Mouse (Mus musculus) hindbrain, embryonic 15.5 days (tissue): ENCODE measurements around the gene Lmf2. TPM values are rescaled to one million over a fixed set of nuclear protein-coding genes. Genes with fewer than 3 reads are reported as not detected.

Experiments
- ATAC-seq: fragments of 200-750 bp; cut with Nextera tagmentation; 2 replicates; pipeline ENCODE4 v1.8.0; 2017; ENCODE audit warnings: low read depth, moderate number of reproducible peaks, moderate TSS enrichment; ENCODE audit not compliant: low FRiP score
- H3K27ac ChIP-seq: fragments of 300-500 bp; sonication (generic); replicated peaks from 2 replicates; pipeline ENCODE4 v1.5.1; 2015; ENCODE audit warnings: mild to moderate bottlenecking, inconsistent platforms
- H3K27me3 ChIP-seq: fragments of 300-500 bp; sonication (generic); 2 replicates; pipeline ENCODE4 v1.6.1; 2015; ENCODE audit warnings: control low read depth, inconsistent platforms
- H3K36me3 ChIP-seq: fragments of 300-500 bp; sonication (generic); 2 replicates; pipeline ENCODE4 v1.6.1; 2015; ENCODE audit warnings: control low read depth, inconsistent platforms
- H3K4me1 ChIP-seq: fragments of 300-500 bp; sonication (generic); replicated peaks from 2 replicates; pipeline ENCODE4 v1.6.1; 2015; ENCODE audit warnings: control low read depth, inconsistent platforms
- H3K4me2 ChIP-seq: fragments of 300-500 bp; sonication (generic); 2 replicates; pipeline ENCODE4 v1.6.1; 2015; ENCODE audit warnings: moderate library complexity, mild to moderate bottlenecking, inconsistent platforms
- H3K4me3 ChIP-seq: fragments of 300-500 bp; sonication (generic); 2 replicates; pipeline ENCODE4 v1.5.1; 2015; ENCODE audit warnings: mild to moderate bottlenecking, inconsistent platforms
- H3K9ac ChIP-seq: fragments of 300-500 bp; sonication (generic); 2 replicates; pipeline ENCODE4 v1.6.1; 2015; ENCODE audit warnings: inconsistent platforms
- H3K9me3 ChIP-seq: fragments of 300-500 bp; sonication (generic); 2 replicates; pipeline ENCODE4 v1.6.1; 2016; ENCODE audit warnings: control low read depth, inconsistent platforms
- WGBS: fragments of 180-500 bp; shearing (Covaris S2); methylation state at CpG from one replicate; pipeline ENCODE4 v1.1.7; 2015; 5-methylcytosine and 5-hydroxymethylcytosine counted together
- polyA plus RNA-seq: library from polyadenylated mRNA; unstranded; fragments of >200 nt; fragmentation: Nextera tagmentation; extraction: Ambion mirVana; gene quantifications from 2 replicates; pipeline ENCODE4 v1.2.1, GENCODE M21; 2015

Gene Lmf2
- polyA plus RNA-seq: 33.2 and 38.6 TPM in 2 replicates

DNA sequence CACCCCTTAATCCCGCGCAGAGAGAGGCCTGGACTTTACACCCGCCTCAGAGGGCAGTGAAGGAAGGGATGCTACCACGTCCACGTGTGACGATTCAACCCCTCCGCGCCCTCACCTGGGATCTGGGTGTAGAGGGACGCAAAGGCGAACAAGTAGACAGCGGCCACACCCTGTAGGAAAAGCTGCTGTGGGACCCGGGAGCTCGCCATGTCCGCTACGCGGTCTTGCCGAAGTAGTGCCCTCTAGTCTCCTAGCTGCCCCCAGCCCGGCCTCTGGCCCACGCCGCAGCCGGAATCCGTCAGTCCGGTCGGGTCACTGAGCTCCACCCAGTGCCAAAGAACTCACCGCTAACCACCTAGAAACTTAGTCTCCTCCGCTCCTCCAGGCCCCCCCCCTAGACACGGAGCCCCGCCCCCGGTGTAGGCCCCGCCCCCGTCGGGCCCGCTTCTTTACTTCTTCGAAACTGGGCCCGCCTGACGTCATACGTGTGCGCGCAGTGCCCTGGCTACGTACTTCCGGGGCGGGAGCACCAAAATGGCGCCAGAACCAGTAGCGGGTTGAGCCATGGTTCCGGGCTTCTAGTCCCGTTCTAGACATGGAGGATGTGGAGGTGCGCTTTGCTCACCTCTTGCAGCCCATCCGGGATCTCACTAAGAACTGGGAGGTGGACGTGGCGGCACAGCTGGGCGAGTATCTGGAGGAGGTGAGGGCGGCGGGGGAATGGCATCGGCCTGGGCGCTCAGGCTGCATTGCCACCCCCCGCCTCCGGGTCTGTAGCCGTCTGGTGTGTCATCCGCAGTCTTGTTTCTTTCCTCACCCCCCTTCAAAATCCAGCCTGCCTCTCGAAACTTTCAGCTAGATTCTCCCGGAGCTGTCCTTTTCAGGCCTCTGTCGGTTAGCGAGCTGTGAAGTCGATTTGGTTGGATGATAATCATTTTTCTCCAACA lies at the start of gene Lmf2, which contains the start of gene Ncaph2:
Gene Lmf2 (minus strand): TSS at position 419 of the 947 bp plus-strand sequence.
Gene Ncaph2 (plus strand): TSS at position 479 of the 947 bp plus-strand sequence.
- Histone ChIP-seq H3K27me3 (no peaks in the 10 kb centered on the region), H3K4me1 (peaks cover 34% of the 10 kb centered on the region), H3K27ac (peak within 1 kb of the TSS; percentile 82), H3K9me3 (no peaks in the 10 kb centered on the region), H3K9ac (peak within 1 kb of the TSS; percentile 76), H3K4me2 (peak within 1 kb of the TSS; percentile 91), H3K4me3 (peak within 1 kb of the TSS; percentile 72), H3K36me3 (peaks cover 26% of the 10 kb centered on the region)
- ATAC-seq: peak; percentile 94
- under 1% methylated on average over 64 of the region's 64 CpGs for WGBS

DNA sequence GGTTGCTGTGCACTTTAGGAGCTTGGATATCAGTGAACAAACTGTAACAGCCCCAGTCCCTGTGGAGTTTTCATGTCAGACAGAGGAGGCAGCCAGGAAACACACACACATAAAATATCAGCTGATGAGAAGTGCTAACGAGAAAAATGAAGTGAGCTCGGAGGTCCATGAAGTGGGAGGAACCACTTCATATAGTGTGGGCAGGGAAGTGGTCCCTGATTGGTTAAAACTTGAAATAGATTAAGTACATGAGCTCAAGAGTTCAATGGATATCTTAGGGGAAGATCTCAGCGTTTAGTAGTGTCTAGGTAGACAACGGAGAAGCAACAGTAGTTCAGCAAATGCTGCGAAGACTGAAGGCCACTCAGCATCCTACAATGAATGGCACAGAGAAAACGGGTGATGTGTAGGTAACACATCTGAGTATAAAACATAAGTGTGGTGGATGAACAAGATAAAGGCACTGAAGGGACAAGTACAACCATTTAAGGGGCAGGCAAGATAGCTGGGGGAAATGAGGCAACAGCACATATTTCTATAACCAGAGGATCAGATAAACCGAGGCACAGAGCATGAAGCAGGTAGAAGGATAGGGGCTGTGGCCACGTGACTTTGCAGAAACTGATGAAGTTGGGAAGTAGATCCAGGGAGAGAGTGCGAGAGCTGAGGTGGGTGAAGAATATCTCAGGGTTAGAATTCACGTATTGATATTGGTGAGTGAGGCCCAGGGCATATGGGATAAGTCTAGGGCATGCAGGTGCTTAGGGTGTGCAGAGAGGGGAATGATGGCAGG lies 49.6 kb upstream of the Lmf2 start:
- WGBS: 87% methylated on average over 10 of the region's 10 CpGs

DNA sequence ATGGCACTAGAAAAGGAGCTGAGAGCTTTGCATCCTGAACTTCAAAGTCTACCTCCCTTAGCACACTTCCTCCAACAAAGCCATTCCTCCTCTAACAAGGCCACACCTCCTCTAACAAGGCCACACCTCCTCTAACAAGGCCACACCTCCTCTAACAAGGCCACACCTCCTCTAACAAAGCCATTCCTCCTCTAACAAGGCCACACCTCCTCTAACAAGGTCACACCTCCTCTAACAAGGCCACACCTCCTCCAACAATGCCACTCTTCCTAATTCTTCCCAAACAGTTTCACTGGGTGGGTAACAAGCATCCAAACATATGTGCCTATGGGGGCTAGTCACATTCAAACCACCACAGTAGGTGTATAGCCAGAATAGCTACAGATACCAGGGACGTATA lies 47.0 kb upstream of the Lmf2 start:
- no peak for ATAC-seq
- 85% methylated on average over 1 of the region's 1 CpGs for WGBS
- H3K9ac ChIP-seq: no peak overlapping the region
- no peak overlapping the region for H3K4me2 ChIP-seq
- H3K4me3 ChIP-seq: no peak overlapping the region
- no peak overlapping the region for H3K27ac ChIP-seq
- no peaks in the 10 kb centered on the region for H3K9me3 ChIP-seq
- H3K27me3 ChIP-seq: no peaks in the 10 kb centered on the region
- no peaks in the 10 kb centered on the region for H3K4me1 ChIP-seq
- H3K36me3 ChIP-seq: no peaks in the 10 kb centered on the region

More for the DNA sequence above, 49.6 kb upstream of the Lmf2 start:
- H3K27me3 ChIP-seq: no peaks in the 10 kb centered on the region
- ATAC-seq: no peak
- no peak overlapping the region for H3K27ac ChIP-seq
- no peak overlapping the region for H3K4me3 ChIP-seq
- no peaks in the 10 kb centered on the region for H3K9me3 ChIP-seq
- H3K36me3 ChIP-seq: no peaks in the 10 kb centered on the region
- H3K4me2 ChIP-seq: no peak overlapping the region
- H3K9ac ChIP-seq: no peak overlapping the region
- no peaks in the 10 kb centered on the region for H3K4me1 ChIP-seq

DNA sequence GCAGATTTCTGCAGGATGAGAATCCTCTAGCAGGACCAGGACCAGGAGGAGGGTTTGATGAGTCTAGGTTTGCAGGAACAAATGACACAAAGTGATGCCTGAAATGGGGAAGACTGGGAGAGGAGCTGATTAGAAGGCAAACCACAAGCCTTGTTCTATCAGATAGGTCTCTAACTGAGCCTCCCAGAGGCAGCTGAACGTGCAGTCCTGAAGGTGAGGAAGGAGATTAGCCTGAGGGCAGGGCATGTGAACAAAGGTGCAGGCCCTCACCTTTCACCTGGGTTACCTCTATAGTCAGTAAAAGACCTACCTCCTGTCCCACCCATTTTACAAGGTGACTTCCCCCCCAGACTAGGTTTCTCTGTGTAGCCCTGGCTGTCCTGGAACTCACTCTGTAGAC lies 44.3 kb upstream of the Lmf2 start:
- WGBS: 68% methylated on average over 1 of the region's 1 CpGs
- no peaks in the 10 kb centered on the region for H3K9me3 ChIP-seq

DNA sequence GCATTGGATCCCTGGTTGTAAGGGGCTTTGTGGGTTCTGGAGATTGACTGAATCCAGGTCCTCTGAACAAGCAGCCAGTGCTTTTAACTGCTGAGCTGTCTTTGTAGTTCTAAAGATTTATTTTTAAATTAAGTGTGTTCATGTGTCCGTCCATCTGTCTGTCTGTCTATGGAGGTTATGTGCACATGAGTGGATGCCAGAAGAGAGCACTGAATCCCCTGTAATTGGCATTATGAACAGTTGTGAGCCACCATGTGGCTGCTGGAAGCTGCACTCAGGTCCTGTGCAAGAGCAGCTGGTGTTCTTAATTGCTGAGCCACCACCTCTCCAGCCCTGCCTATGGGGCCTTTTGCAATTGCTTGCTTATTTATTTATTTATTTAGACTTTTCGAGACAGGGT lies 42.7 kb upstream of the Lmf2 start:
- H3K9me3 ChIP-seq: no peaks in the 10 kb centered on the region
- no peak overlapping the region for H3K4me3 ChIP-seq
- no peak overlapping the region for H3K4me2 ChIP-seq
- ATAC-seq: no peak
- no peaks in the 10 kb centered on the region for H3K4me1 ChIP-seq
- no peak overlapping the region for H3K27ac ChIP-seq
- H3K9ac ChIP-seq: no peak overlapping the region
- no peaks in the 10 kb centered on the region for H3K27me3 ChIP-seq
- no peaks in the 10 kb centered on the region for H3K36me3 ChIP-seq
- 83% methylated on average over 2 of the region's 2 CpGs for WGBS

More for the DNA sequence above, 44.3 kb upstream of the Lmf2 start:
- H3K27me3 ChIP-seq: no peaks in the 10 kb centered on the region
- no peak overlapping the region for H3K4me2 ChIP-seq
- ATAC-seq: no peak
- no peak overlapping the region for H3K9ac ChIP-seq
- no peak overlapping the region for H3K4me3 ChIP-seq
- H3K27ac ChIP-seq: no peak overlapping the region
- H3K4me1 ChIP-seq: no peaks in the 10 kb centered on the region
- H3K36me3 ChIP-seq: no peaks in the 10 kb centered on the region

DNA sequence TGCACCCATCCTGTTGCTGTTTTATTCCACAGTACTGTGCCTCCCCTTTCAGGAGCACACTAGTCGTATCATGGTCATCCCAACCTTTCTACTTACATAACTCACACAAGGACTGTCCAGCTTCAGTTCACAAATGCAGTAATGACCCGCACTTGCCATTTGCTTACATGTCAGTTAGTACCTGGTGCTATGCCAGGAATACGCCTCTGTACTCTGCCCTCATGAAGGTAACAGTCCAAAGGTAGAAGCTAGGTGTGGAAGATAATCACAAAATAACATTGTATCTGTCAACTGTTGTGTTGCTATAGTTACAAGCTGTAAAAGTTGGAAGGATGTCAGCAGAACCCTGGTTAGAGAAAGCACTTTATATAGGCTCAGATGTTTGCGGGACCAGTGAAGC lies 41.4 kb upstream of the Lmf2 start:
- WGBS: 89% methylated on average over 4 of the region's 4 CpGs
- ATAC-seq: no peak
- H3K4me1 ChIP-seq: no peaks in the 10 kb centered on the region

DNA sequence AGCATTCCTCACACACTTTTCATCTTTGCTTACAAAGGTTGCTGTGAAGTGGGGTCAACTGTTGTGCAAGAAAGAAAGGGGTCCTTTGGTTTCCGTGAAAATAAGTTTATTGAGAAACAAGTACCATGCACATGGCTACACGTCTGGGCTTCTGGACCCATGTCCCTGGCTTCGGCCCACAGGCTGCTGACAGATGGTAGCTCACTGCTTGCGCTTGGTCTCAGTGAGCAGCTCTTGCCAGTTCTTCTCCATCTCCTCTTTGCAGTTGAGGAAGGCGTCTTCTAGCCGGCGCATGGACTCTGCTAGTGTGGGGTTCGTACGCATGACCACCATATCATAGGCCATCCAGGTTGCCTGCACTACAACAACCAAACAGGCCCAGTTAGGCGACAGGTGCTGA lies 34.6 kb upstream of the Lmf2 start:
- no peak overlapping the region for H3K4me2 ChIP-seq
- WGBS: 90% methylated on average over 10 of the region's 10 CpGs
- H3K4me3 ChIP-seq: no peak overlapping the region
- H3K36me3 ChIP-seq: no peaks in the 10 kb centered on the region
- H3K9me3 ChIP-seq: no peaks in the 10 kb centered on the region
- no peak overlapping the region for H3K9ac ChIP-seq
- H3K27ac ChIP-seq: no peak overlapping the region
- no peaks in the 10 kb centered on the region for H3K27me3 ChIP-seq
- ATAC-seq: no peak
- H3K4me1 ChIP-seq: no peaks in the 10 kb centered on the region

More for the DNA sequence above, 41.4 kb upstream of the Lmf2 start:
- no peak overlapping the region for H3K4me3 ChIP-seq
- H3K27ac ChIP-seq: no peak overlapping the region
- H3K4me2 ChIP-seq: no peak overlapping the region
- no peak overlapping the region for H3K9ac ChIP-seq
- H3K9me3 ChIP-seq: no peaks in the 10 kb centered on the region
- no peaks in the 10 kb centered on the region for H3K27me3 ChIP-seq
- H3K36me3 ChIP-seq: no peaks in the 10 kb centered on the region

DNA sequence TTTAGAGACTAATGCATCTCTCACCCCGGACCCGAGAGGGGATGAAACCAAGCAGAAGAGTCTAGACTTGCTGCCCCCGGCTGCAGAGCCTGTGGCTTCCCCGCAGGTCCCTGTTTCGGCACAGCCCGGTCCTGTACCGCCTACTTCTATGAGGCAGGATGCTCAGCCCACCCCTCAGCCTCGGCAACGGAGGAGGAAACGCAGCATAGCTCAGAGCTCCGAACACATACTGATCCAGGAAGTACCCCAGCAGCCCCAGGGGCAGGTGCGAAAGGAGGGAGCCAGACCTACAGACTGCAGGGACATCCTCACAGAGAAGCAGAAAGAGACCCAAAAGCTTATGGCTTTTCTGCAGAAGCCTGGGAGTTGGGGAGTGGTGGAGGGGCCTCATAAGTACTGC lies 31.7 kb upstream of the Lmf2 start:
- Histone ChIP-seq H3K27ac (no peak overlapping the region), H3K4me2 (no peak overlapping the region), H3K4me1 (no peaks in the 10 kb centered on the region), H3K9me3 (no peaks in the 10 kb centered on the region), H3K4me3 (no peak overlapping the region), H3K27me3 (no peaks in the 10 kb centered on the region), H3K36me3 (no peaks in the 10 kb centered on the region), H3K9ac (no peak overlapping the region)
- 48% methylated on average over 12 of the region's 12 CpGs for WGBS
- no peak for ATAC-seq

DNA sequence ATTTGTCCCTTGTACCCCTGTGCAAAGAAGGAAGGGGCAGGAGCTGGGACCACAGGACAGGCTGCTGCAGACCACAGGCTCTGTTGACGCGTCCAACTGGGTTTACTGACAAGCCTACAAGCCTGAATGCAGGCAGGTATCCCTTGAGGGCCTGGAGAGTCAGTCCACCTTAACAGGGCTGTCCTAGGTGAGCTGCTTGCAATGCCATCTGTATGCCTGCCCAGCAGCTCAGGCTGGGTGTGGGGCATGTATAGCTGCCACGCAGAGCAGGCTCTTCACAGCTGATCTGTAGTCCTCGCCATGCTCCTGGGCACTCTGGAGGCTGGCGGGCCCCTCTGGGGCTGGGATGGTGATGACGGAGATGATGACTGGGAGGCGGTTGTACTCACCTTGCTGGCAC lies 29.2 kb upstream of the Lmf2 start, which contains the start of gene Klhdc7b:
Gene Klhdc7b (plus strand): TSS at position 301 of the 400 bp plus-strand sequence.
- no peaks in the 10 kb centered on the region for H3K36me3 ChIP-seq
- no peaks in the 10 kb centered on the region for H3K9me3 ChIP-seq
- H3K9ac ChIP-seq: no peak within 1 kb of the TSS
- 93% methylated on average over 7 of the region's 7 CpGs for WGBS
- ATAC-seq: no peak
- H3K27ac ChIP-seq: no peak within 1 kb of the TSS
- H3K4me1 ChIP-seq: 0 out of 2 replicates have a peak, but pooled peaks cover under 1% of the 10 kb centered on the region
- peaks cover 15% of the 10 kb centered on the region for H3K27me3 ChIP-seq
- no peak within 1 kb of the TSS for H3K4me3 ChIP-seq
- H3K4me2 ChIP-seq: no peak within 1 kb of the TSS

DNA sequence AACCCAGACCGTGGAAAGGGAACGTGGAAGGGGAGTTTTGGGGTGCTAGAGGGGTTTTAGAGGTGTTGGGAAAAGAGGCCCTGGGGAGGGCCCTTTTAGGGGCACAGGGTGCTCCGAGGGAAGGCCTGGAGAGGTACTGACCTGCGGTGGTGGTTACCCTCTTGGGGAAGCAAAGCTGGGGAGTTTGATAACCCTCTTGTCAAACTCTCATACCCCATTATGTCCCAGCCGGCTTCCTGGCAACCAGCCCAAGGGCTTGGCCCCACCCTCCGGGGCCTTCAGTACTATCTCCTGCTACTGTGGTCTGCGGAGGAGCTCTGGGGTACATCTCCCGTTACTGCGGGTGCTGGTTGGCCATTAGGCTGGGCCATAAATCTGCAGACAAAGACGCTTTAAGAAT lies 24.0 kb upstream of the Lmf2 start:
- ATAC-seq: no peak
- Histone ChIP-seq H3K9ac (no peak overlapping the region), H3K9me3 (no peaks in the 10 kb centered on the region), H3K4me2 (peak overlapping the region; percentile 60), H3K4me1 (peaks cover 19% of the 10 kb centered on the region), H3K27ac (no peak overlapping the region), H3K4me3 (peak overlapping the region; percentile 39), H3K36me3 (no peaks in the 10 kb centered on the region), H3K27me3 (peaks cover 52% of the 10 kb centered on the region)
- WGBS: 9% methylated on average over 10 of the region's 10 CpGs

DNA sequence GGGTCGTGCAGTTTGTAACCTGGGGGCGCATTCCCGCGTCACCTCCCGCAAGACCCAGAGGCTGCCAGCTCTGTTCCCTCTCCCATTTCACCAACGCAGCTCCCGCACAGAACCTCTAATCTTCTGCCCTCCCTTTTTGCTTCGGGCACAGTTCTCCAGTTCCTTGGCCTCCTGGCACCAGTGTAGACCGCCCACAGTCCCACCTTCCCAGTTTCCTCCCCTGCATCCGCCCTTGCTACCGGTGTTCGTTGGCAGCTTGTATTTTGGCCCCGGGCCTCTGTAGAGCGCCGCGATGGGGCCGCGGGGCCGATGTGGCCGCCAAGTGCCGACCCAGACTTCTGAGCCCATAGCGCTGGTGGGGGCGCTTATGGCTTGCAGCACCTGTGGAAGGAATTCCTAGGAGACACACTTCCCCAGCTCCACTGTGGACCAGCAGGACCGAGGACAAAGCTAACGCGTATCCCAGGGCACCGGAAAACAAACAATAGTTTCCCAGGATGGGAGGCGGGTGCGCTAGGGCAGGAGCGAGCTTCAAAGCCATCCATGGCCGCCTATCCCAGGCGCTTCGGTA lies 23.5 kb upstream of the Lmf2 start, which contains the start of gene Odf3b:
Gene Odf3b (minus strand): TSS at position 452 of the 571 bp plus-strand sequence.
- Histone ChIP-seq H3K4me1 (peaks cover 23% of the 10 kb centered on the region), H3K9me3 (no peaks in the 10 kb centered on the region), H3K9ac (peak within 1 kb of the TSS; percentile 32), H3K4me3 (peak within 1 kb of the TSS; percentile 39), H3K27ac (no peak within 1 kb of the TSS), H3K4me2 (peak within 1 kb of the TSS; percentile 60), H3K36me3 (no peaks in the 10 kb centered on the region), H3K27me3 (peaks cover 52% of the 10 kb centered on the region)
- WGBS: under 1% methylated on average over 33 of the region's 33 CpGs
- no peak for ATAC-seq
